Mouse (Mus musculus) neural tube, embryonic 14.5 days (tissue): ENCODE results near the gene Bms1. TPM values are rescaled to one million over a fixed set of nuclear protein-coding genes. Genes with fewer than 3 reads are reported as not detected.

Source experiments
- ATAC-seq: fragments of 200-750 bp; cut with Nextera tagmentation; 2 replicates; pipeline ENCODE4 v1.8.0; 2017; ENCODE audit warnings: low read depth, mild to moderate bottlenecking, moderate TSS enrichment, moderate library complexity
- H3K27ac ChIP-seq: fragments of 300-500 bp; sonication (generic); 2 replicates; pipeline ENCODE4 v1.5.1; 2014; ENCODE audit warnings: low read depth, mild to moderate bottlenecking, control low read depth, low read length, moderate library complexity, mixed read lengths
- H3K27me3 ChIP-seq: fragments of 300-500 bp; sonication (generic); 2 replicates; pipeline ENCODE4 v1.6.1; 2014; ENCODE audit warnings: low read length; ENCODE audit not compliant: control insufficient read depth, insufficient read depth
- H3K36me3 ChIP-seq: fragments of 300-500 bp; sonication (generic); 2 replicates; pipeline ENCODE4 v1.6.1; 2014; ENCODE audit warnings: low read length, mixed read lengths; ENCODE audit not compliant: control insufficient read depth, insufficient read depth
- H3K4me1 ChIP-seq: fragments of 300-500 bp; sonication (generic); 2 replicates; pipeline ENCODE4 v1.6.1; 2014; ENCODE audit warnings: low read length; ENCODE audit not compliant: control insufficient read depth, insufficient read depth
- H3K4me2 ChIP-seq: fragments of 300-500 bp; sonication (generic); 2 replicates; pipeline ENCODE4 v1.6.1; 2014; ENCODE audit warnings: mild to moderate bottlenecking, low read depth, low read length, control low read depth
- H3K4me3 ChIP-seq: fragments of 300-500 bp; sonication (generic); 2 replicates; pipeline ENCODE4 v1.5.1; 2014; ENCODE audit warnings: low read depth, low read length, control low read depth, mixed read lengths
- H3K9ac ChIP-seq: fragments of 300-500 bp; sonication (generic); replicated peaks from 2 replicates; pipeline ENCODE4 v1.6.1; 2014; ENCODE audit warnings: low read depth, mild to moderate bottlenecking, control low read depth, low read length, mixed read lengths
- H3K9me3 ChIP-seq: fragments of 300-500 bp; sonication (generic); 2 replicates; pipeline ENCODE4 v1.6.1; 2016; ENCODE audit warnings: low read length; ENCODE audit not compliant: control insufficient read depth
- WGBS: fragments of 180-500 bp; shearing (Covaris S2); extraction: QIAGEN DNeasy Blood & Tissue Kit; methylation state at CpG from one replicate; pipeline ENCODE4 v1.1.7; 2014; 5-methylcytosine and 5-hydroxymethylcytosine counted together
- polyA plus RNA-seq: library from polyadenylated mRNA; unstranded; fragments of >200 nt; fragmentation: Nextera tagmentation; extraction: Ambion mirVana; gene quantifications from 2 replicates; pipeline ENCODE4 v1.2.1, GENCODE M21; 2014

Bms1 gene
- polyA plus RNA-seq, 1 experiment from 2014 or later: 19.3 TPM

GRCm38 (mm10) chr6:118408510-118408909, 10.8 kb downstream of the Bms1 start:
- no peak for ATAC-seq
- H3K27ac ChIP-seq: no peak overlapping the region
- WGBS: 94% methylated on average over 5 of the region's 5 CpGs
- H3K27me3 ChIP-seq: no peaks in the 10 kb centered on the region
- H3K4me3 ChIP-seq: no peak overlapping the region
- no peaks in the 10 kb centered on the region for H3K9me3 ChIP-seq
- no peak overlapping the region for H3K9ac ChIP-seq
- no peak overlapping the region for H3K4me2 ChIP-seq
- no peaks in the 10 kb centered on the region for H3K4me1 ChIP-seq
- H3K36me3 ChIP-seq: peaks cover 57% of the 10 kb centered on the region

GRCm38 (mm10) chr6:118406421-118406820, 12.9 kb downstream of the Bms1 start:
- ATAC-seq: no peak
- peaks cover 53% of the 10 kb centered on the region for H3K36me3 ChIP-seq
- H3K27ac ChIP-seq: no peak overlapping the region
- H3K27me3 ChIP-seq: no peaks in the 10 kb centered on the region
- no peak overlapping the region for H3K4me3 ChIP-seq
- no peak overlapping the region for H3K4me2 ChIP-seq
- H3K9ac ChIP-seq: no peak overlapping the region
- 90% methylated on average over 4 of the region's 4 CpGs for WGBS
- no peaks in the 10 kb centered on the region for H3K4me1 ChIP-seq
- no peaks in the 10 kb centered on the region for H3K9me3 ChIP-seq

DNA sequence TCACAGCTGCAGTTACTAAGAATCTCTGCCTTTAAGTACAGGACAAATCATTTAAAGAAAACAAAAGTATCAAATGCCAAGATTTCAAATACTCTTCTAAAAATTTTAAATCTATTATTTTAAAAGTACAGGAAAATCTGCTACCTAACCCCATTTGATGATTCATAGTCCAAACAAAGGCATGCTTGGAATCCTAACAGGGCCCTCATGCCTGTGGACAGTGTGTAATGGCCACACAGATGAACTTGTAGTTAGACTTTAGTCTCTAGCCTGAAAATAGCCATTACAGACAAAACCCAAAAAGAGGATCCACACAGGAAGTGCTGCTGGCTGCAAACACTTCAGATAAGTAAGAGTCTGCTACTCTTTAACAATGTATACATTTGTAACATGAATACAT, 28.5 kb downstream of the Bms1 start:
- Histone ChIP-seq H3K4me2 (no peak overlapping the region), H3K9me3 (no peaks in the 10 kb centered on the region), H3K27me3 (no peaks in the 10 kb centered on the region), H3K4me1 (no peaks in the 10 kb centered on the region), H3K4me3 (no peak overlapping the region), H3K27ac (no peak overlapping the region), H3K9ac (no peak overlapping the region), H3K36me3 (peaks cover 57% of the 10 kb centered on the region)
- ATAC-seq: no peak

GRCm38 (mm10) chr6:118385962-118386361, 33.3 kb downstream of the Bms1 start:
- WGBS: 85% methylated on average over 3 of the region's 3 CpGs
- H3K4me3 ChIP-seq: no peak overlapping the region
- no peak for ATAC-seq
- H3K36me3 ChIP-seq: peaks cover 29% of the 10 kb centered on the region
- no peak overlapping the region for H3K27ac ChIP-seq
- H3K4me1 ChIP-seq: no peaks in the 10 kb centered on the region
- H3K27me3 ChIP-seq: no peaks in the 10 kb centered on the region
- no peaks in the 10 kb centered on the region for H3K9me3 ChIP-seq
- no peak overlapping the region for H3K4me2 ChIP-seq
- H3K9ac ChIP-seq: no peak overlapping the region

DNA sequence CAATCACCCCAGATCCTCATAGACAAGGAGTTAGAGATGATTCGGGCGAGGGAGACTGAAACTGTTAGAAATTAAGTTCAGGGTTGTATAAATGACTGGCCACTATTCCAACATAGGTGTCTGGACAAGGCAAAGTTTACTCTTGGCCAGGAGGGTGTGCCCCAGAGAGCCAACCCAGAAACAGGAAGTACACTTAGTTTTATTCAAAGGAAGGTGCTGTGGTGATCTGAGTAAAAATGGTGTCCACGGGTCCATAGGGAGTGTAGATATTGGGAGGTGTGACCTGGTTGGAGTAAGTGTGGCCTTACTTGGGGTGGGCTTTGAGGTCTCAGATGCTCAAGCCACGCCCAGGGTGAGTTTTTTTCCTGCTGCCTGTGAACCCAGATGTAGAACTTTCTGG, 38.0 kb downstream of the Bms1 start:
- H3K9ac ChIP-seq: no peak overlapping the region
- no peak overlapping the region for H3K4me2 ChIP-seq
- no peak overlapping the region for H3K4me3 ChIP-seq
- WGBS: 87% methylated on average over 4 of the region's 4 CpGs
- ATAC-seq: no peak
- H3K36me3 ChIP-seq: peaks cover 8% of the 10 kb centered on the region
- no peaks in the 10 kb centered on the region for H3K4me1 ChIP-seq
- H3K9me3 ChIP-seq: no peaks in the 10 kb centered on the region
- H3K27ac ChIP-seq: no peak overlapping the region
- H3K27me3 ChIP-seq: no peaks in the 10 kb centered on the region

GRCm38 (mm10) chr6:118380630-118381029, 38.6 kb downstream of the Bms1 start:
- Histone ChIP-seq H3K4me3 (no peak overlapping the region), H3K27ac (no peak overlapping the region), H3K27me3 (no peaks in the 10 kb centered on the region), H3K36me3 (peaks cover 8% of the 10 kb centered on the region), H3K9me3 (no peaks in the 10 kb centered on the region), H3K4me1 (no peaks in the 10 kb centered on the region), H3K9ac (no peak overlapping the region), H3K4me2 (no peak overlapping the region)
- 62% methylated on average over 3 of the region's 3 CpGs for WGBS
- ATAC-seq: no peak

DNA sequence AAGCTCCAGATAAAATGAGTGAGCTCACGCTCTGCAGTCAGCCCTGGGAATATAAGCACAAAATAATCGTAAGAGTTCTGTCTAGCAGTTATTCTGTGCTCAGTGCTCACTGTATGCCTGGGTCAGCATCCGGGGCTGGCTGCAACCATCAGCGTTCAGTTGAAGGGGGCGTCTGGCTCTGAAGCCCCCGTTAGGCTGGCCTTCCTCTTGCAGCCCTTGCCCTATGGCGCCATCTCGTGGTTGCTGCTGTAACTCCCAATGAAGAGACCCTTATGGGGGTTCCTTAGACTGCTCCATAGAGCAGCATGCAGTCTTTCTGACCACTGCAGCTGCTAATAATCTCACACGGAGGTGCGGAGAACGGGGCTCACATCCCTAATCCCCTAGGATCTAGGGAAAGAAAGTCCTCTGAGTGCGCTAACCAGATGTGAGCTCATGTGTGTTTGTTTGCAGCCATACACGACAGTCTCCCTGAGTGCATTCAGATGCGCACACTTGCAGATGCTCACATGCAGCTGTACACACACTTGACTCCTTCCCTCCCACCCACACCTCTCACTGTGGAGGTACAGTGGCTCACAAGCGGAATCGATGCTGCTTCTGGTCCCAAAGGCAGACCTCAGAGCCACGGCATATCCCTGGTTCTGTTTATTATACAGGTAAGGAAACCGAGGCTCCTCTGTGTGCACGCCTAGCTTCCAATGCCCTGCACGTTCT, 39.7 kb downstream of the Bms1 start:
- H3K27me3 ChIP-seq: no peaks in the 10 kb centered on the region
- peaks cover 8% of the 10 kb centered on the region for H3K36me3 ChIP-seq
- no peaks in the 10 kb centered on the region for H3K4me1 ChIP-seq
- no peak overlapping the region for H3K4me2 ChIP-seq
- no peak overlapping the region for H3K9ac ChIP-seq
- WGBS: 31% methylated on average over 20 of the region's 20 CpGs
- ATAC-seq: peak; percentile 93
- H3K9me3 ChIP-seq: no peaks in the 10 kb centered on the region
- no peak overlapping the region for H3K27ac ChIP-seq
- H3K4me3 ChIP-seq: no peak overlapping the region

- Histone ChIP-seq H3K9ac (no peak overlapping the region), H3K36me3 (no peaks in the 10 kb centered on the region), H3K4me1 (no peaks in the 10 kb centered on the region), H3K9me3 (no peaks in the 10 kb centered on the region), H3K27ac (no peak overlapping the region), H3K4me3 (no peak overlapping the region), H3K4me2 (no peak overlapping the region), H3K27me3 (no peaks in the 10 kb centered on the region)
- WGBS: 55% methylated on average over 9 of the region's 10 CpGs
- no peak for ATAC-seq
These were observed 41.7 kb downstream of the Bms1 start for GRCm38 (mm10) chr6:118377611-118378010.

DNA sequence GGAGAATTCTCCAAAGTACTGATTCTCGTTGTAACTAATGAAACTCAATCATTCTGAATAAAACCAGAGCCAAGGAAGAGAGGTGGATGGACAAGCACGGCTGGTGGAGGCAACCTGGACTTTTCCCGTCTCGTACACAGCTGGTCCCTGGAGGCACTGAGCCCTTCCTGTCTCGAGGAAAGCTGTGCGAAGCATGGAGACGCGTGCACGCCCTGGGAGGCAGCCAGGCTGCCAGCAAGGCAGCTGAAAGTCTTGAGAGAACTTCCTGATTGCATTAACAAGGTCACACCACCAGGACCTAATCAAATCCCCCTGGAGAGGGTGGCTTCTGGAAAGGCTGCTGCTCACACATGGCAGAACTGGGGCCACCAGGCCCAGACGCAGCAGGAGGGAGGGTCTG, 43.3 kb downstream of the Bms1 start:
- no peak for ATAC-seq
- WGBS: 58% methylated on average over 10 of the region's 10 CpGs
- Histone ChIP-seq H3K9me3 (no peaks in the 10 kb centered on the region), H3K27ac (no peak overlapping the region), H3K9ac (no peak overlapping the region), H3K4me1 (no peaks in the 10 kb centered on the region), H3K4me3 (no peak overlapping the region), H3K27me3 (no peaks in the 10 kb centered on the region), H3K36me3 (no peaks in the 10 kb centered on the region), H3K4me2 (no peak overlapping the region)
